Mouse (Mus musculus): ENCODE measurements around the gene Slc4a1.
A peak's percentile ranks its signal among the peaks of the same experiment; 100 is the strongest.
"Not testable (repeated sequence)": the region's sequence is repeated elsewhere in the genome, so short reads cannot be mapped to it uniquely, and the experiment has no call there.

Slc4a1 gene

GRCm38 (mm10) chr11:102366103-102366502 lies at the start of gene Slc4a1:
TSS of gene Slc4a1 (minus strand) at chr11:102366203.
- not testable (repeated sequence) for DNase-seq

GRCm38 (mm10) chr11:102415034-102415802 lies 49.2 kb upstream of the Slc4a1 start:
- DNase-seq, result no peak

GRCm38 (mm10) chr11:102413059-102413458 lies 47.1 kb upstream of the Slc4a1 start:
- no peak for DNase-seq

- peak; percentile 95 for DNase-seq
Measured at GRCm38 (mm10) chr11:102411704-102412103, 45.7 kb upstream of the Slc4a1 start.

- no peak for DNase-seq
Measured at GRCm38 (mm10) chr11:102411061-102411460, 45.1 kb upstream of the Slc4a1 start.

GRCm38 (mm10) chr11:102410345-102410744 lies 44.3 kb upstream of the Slc4a1 start:
- DNase-seq, result not testable (repeated sequence)

GRCm38 (mm10) chr11:102409795-102410330 lies 43.9 kb upstream of the Slc4a1 start:
- DNase-seq, result no peak

GRCm38 (mm10) chr11:102408888-102409794 lies 43.1 kb upstream of the Slc4a1 start:
- DNase-seq, result no peak

- DNase-seq, result peak; percentile 98
Measured at GRCm38 (mm10) chr11:102408344-102408876, 42.4 kb upstream of the Slc4a1 start.

GRCm38 (mm10) chr11:102407834-102408215 lies 41.8 kb upstream of the Slc4a1 start, which contains the start of gene Slc25a39:
TSS of gene Slc25a39 (minus strand) at chr11:102407946.
- no peak for DNase-seq

- peak; percentile 97 for DNase-seq
Measured at GRCm38 (mm10) chr11:102406900-102407833, 41.2 kb upstream of the Slc4a1 start.

GRCm38 (mm10) chr11:102406401-102406800 lies 40.4 kb upstream of the Slc4a1 start:
- no peak for DNase-seq

GRCm38 (mm10) chr11:102405544-102406285 lies 39.7 kb upstream of the Slc4a1 start:
- DNase-seq, result no peak

GRCm38 (mm10) chr11:102404161-102405010 lies 38.4 kb upstream of the Slc4a1 start:
- no peak for DNase-seq

- DNase-seq, result no peak
Measured at GRCm38 (mm10) chr11:102403657-102404056, 37.7 kb upstream of the Slc4a1 start.

- no peak for DNase-seq
Measured at GRCm38 (mm10) chr11:102401898-102402500, 36.0 kb upstream of the Slc4a1 start.

- DNase-seq, result no peak
Measured at GRCm38 (mm10) chr11:102400513-102401084, 34.6 kb upstream of the Slc4a1 start.

GRCm38 (mm10) chr11:102399610-102400072 lies 33.6 kb upstream of the Slc4a1 start:
- peak; percentile 34 for DNase-seq

- peak; percentile 3 for DNase-seq
Measured at GRCm38 (mm10) chr11:102399107-102399506, 33.1 kb upstream of the Slc4a1 start.

All from liver (tissue).